Mouse (Mus musculus): ENCODE measurements around the gene Gja8. TPM values are rescaled to one million over a fixed set of nuclear protein-coding genes. Genes with fewer than 3 reads are reported as not detected.
A peak's percentile ranks its signal among the peaks of the same experiment; 100 is the strongest.

Gja8 gene
- total RNA-seq (2021): not detected
- long read RNA-seq, experiment 1: 0 reads
- long read RNA-seq, experiment 2: 0 reads

DNA sequence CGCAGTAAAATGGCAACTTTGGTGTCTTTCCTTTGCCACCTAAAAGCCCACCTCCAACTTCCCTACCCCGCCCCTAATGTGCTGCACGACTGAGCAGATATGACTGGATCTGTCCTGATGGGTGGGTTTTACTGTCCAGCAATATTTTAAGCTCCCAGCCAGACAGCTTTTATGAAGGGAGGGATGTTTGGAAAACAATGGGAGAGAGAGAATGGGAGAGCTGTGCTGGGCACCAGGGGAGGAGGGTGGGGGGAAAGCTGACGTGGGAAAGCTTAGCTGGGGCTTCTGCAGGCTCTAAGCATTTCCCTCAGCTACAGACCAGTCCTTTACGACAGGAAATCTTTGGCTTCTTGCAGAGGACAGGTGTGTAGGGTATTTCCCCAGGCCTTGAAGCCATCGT lies at the start of gene Gja8:
Gja8 (minus strand) TSS at position 101 of the 400 bp plus-strand sequence.
- no peak for DNase-seq (ENCODE audit: low spot score in 2 of 2)

DNA sequence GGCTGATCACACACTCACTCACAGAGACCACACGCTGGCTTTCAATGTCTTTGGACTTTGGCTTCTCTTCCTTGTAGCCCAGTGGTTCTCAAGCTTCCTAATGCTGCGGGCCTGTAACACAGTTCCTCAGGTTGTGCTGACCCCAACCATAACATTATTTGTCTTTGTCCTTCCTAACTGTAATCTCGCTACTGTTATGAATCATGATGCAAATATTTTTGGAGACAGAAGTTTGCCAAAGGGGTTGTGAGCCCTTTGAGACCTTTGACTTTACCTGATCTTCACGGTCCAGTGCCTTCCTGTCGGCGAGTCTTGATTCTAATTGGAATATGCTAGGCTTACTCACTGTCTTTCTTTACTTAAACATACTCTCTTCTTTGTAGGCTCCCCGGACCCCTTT lies 48.6 kb upstream of the Gja8 start:
- no peak for DNase-seq (ENCODE audit: low spot score in 2 of 2)

DNA sequence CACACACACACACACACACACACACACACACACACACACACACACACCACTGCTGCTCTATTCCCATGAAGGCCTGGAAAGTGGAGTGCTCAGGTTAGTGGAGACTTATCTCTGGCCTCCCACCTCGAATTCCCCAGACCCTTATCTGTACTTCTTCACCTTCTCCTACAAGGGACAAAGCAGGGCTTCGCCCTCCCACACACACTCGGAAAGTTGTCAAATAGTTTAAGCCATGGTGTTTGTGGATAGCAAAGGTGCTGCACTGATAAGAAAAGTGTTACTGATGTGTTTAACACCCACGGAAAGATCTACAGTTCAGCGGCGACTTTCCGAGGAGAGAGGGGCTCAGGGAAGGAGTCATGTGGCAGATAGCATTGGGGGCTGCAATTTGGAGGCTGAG lies 45.2 kb upstream of the Gja8 start:
- DNase-seq (ENCODE audit: low spot score in 2 of 2): no peak

DNA sequence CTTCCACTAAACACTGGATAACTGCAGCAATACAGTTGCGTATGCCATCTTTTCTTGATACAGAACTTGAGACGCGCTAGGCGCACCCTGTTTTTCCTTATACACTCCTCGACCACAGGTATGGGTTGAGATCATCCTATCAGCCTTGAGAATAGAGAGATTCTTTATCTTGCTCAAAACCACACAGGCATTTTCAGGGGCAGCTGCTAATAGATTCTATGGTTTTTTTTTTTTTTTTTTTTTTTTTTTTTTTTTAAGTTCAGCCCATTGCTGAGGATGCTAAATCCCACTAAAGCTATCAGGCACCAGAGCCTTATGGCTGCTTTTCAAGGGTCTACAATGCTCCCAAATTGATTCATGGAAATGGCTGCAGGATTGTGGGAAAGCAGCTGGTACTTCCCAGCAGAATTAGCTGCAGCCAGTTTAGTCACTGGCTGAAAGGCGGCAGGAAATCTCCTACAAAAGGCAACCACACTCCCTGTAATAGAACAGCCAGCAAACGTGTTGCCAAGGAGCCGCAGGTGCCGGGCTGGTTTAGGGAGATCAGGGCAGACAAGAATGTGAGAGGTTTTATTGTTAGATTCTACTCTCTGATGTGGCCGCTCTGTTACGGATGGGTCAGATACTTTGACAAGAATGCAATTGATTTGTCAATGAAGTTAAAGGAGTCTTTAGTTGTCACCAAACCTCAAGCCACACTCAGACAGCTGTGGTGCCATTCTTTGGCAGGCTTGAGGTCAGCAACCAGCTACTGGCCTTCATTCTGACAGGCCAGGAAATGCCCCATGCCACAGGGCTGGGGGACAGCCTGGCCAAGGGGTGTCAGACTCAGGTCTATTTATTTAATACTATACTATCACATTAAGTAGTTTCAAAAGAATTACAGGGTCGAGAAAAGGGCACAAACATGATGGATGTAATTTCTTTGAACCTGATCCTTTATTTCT lies 37.5 kb upstream of the Gja8 start:
- no peak for DNase-seq (ENCODE audit: low spot score in 2 of 2)

GRCm38 (mm10) chr3:96960597-96960996 lies 34.8 kb upstream of the Gja8 start:
- DNase-seq (ENCODE audit: low spot score in 2 of 2): no peak

DNA sequence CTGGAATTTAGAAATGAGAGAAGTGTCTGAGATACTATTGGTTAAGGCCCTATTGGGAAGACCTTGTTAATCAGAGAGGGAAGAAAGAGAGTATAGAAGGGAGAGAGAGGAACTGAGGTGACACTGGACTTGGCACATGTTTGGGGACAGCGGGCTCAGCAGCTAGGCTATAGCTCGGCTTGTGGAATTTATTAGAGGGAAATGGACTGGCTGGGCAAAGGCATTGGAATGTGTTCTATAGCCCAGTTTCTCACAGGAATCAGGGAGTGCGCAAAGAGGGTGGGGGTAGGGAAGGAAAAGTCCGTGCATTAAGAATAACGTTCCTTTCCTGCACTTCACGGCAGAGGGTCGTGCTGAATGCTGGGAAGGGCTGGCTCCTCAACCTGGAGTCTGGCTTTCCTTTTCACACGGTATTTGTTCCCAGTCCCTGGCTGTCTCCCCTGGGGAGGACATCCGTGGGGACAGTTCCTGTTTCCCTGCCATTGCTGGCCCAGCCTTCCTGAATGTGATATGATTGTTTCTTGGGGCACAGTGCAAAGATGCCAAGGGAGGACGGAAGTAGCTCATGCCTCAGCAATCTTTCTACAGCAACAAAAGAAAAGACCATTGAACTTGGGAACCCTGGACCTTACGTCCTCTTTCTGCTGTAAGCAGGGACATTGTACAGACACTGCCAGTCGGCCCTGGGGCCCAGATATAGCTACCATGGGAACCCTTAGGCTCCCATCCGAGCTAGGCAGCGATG lies 27.8 kb upstream of the Gja8 start:
- DNase-seq (ENCODE audit: low spot score in 2 of 2): no peak

DNA sequence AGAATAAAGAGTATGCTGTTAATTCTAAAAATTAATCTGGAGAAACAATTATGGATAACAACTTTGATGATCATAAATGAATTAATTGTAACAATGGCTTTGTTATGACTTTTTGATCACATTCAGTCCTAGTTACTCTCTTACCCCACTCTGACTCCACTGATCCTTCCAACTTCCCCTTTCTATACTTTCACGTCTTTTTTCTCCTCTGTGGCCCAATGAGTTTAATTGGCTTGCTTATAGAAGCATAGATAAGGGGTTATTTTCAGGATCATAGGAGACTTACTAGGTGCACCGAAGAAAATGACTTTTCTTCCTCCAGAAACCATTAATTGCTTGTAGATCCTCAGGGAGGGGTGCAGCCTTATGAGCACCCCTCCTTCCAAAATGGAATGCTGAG lies 16.9 kb upstream of the Gja8 start:
- no peak for DNase-seq (ENCODE audit: low spot score in 2 of 2)

GRCm38 (mm10) chr3:96938738-96939137 lies 12.9 kb upstream of the Gja8 start:
- peak; percentile 90 to 91 for DNase-seq (ENCODE audit: low spot score in 2 of 2)

GRCm38 (mm10) chr3:96937606-96938005 lies 11.8 kb upstream of the Gja8 start:
- no peak for DNase-seq (ENCODE audit: low spot score in 2 of 2)

GRCm38 (mm10) chr3:96936241-96936640 lies 10.4 kb upstream of the Gja8 start:
- DNase-seq (ENCODE audit: low spot score in 2 of 2): no peak

DNA sequence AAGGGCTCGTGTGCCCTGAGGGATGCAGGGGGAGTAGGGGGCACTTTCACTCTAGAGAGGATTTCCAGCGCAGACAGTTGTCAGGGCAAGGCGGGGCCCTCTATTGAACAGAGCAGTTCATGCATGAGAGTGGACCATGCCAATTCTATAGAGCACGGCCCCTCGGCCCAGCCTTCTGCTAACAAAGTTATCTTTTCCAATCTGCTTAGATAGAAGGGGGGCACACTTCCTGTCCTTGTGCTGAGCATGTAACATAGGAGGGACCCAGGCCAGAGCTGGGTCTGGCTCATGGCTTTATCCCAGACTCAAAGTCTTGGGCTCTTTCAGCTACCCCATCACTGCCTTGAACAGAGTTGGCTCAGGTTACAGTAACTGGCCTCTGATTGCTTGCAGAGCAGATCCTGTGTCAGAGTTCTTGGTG lies 5.5 kb upstream of the Gja8 start:
- no peak for DNase-seq (ENCODE audit: low spot score in 2 of 2)

DNA sequence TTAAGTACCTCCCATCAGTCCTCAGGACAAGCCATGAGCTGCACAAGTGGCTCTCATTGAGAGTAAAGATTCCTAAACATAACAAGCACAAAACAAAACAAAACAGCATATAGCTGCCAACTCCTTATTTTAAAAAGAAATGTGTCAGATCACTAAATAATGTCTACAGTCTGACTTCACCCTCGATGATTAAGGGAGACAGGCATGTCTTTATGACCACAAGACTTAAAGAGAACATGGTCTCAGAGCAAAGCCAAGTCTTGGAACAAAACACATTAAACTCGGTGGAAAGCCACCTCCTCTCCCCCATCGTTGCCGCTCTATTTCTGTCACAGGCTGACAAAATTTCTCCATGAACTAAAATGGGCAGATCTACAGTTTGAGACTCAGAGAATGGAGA lies 1.2 kb downstream of the Gja8 start:
- DNase-seq (ENCODE audit: low spot score in 2 of 2): no peak

DNA sequence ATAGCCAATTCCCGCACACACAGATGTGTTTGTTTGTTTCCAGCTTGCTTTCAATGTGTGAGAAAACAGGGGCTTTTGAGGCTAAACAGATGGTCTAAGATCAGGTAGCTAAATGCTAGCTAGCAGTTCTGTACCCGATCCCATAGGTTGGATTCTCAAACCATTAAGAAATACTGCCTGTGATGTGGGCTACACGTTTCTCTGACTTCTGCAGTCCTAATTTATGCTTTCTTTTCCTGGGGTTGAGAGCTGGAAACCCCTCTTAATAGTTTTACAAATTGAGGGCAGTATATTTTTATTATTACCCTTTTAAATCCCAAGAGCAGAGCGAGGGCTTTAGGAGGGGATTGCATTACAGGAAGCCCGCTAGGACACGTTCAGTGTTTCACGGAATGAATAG lies 4.8 kb downstream of the Gja8 start:
- DNase-seq (ENCODE audit: low spot score in 2 of 2): no peak

- DNase-seq (ENCODE audit: low spot score in 2 of 2): no peak
Measured at GRCm38 (mm10) chr3:96905592-96905991, 20.2 kb downstream of the Gja8 start.

GRCm38 (mm10) chr3:96904851-96905541 lies 20.8 kb downstream of the Gja8 start, which contains the start of gene Gpr89:
Gene Gpr89, minus strand, starts transcription at chr3:96905346.
- DNase-seq (ENCODE audit: low spot score in 2 of 2): peak; percentile 95 to 96

DNA sequence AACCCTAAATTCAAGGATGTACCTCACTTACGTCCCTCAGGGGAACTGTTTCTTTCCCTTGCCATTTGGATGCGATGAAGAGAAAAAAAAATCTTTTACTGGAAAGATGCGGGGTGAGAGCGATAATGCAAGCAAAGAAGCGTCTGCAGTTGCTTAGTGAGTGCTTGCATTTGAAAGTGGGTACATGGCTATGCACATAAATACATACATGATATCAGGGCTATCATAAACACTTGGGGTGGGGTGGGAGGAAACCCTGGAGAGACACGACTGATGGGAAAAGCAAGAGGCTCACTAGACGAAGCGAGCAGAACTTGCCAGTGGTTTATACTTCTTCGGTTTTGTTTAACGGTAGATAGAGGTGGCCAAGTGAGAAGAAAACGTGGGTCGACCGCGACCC lies 21.4 kb downstream of the Gja8 start, which contains the start of gene Gja5:
Gja5 (plus strand) TSS at position 301 of the 400 bp plus-strand sequence.
- no peak for DNase-seq (ENCODE audit: low spot score in 2 of 2)

DNA sequence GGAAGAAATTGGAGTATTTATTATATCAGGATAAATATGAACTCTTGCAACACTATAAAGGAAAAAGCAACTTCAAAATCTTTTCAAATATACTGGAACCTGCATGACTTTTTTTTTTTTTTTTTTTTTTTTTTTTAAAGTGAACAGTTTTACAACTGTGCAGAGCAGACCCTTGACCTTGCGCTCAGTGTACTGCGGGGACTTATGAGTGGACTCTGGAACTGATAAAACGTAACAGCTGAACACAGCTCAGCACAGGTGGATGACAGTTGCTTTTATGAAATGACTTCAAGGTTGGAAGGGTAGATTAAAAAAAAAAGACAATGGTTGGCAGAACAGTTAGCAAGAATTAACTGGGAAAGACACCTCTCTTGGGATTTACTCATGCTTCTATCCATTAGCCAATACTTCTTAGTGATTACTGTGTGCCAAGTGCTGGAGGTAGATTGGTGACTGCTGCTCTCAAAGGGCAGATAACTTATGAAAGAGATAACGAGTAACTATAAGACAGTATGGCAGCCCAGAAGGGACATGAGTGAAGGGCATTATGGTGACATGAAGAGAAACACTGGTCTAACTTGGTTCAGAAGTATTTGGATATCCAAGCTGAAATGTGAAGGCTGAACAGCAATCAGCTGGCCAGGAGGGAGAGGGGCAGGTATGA lies 23.4 kb downstream of the Gja8 start:
- no peak for DNase-seq (ENCODE audit: low spot score in 2 of 2)

DNA sequence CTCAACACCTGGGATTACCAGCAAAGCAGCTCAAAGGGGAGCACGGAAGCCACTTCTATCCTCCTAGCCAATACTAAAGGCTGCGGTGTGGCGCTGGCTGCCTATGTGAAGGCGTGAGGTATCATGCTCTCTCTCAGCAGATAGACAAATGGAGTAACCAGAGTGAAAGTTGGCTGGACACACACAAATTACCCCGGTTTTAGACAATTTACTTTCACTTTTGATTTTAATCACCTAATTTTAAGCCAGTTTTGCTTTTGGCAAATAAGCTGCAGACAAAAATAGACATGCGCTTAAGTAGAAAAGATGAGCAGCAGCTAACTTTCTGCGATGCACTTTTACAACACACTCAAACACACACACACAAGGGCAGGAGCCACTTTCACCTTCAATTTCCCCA lies 42.1 kb downstream of the Gja8 start:
- DNase-seq (ENCODE audit: low spot score in 2 of 2): no peak

DNA sequence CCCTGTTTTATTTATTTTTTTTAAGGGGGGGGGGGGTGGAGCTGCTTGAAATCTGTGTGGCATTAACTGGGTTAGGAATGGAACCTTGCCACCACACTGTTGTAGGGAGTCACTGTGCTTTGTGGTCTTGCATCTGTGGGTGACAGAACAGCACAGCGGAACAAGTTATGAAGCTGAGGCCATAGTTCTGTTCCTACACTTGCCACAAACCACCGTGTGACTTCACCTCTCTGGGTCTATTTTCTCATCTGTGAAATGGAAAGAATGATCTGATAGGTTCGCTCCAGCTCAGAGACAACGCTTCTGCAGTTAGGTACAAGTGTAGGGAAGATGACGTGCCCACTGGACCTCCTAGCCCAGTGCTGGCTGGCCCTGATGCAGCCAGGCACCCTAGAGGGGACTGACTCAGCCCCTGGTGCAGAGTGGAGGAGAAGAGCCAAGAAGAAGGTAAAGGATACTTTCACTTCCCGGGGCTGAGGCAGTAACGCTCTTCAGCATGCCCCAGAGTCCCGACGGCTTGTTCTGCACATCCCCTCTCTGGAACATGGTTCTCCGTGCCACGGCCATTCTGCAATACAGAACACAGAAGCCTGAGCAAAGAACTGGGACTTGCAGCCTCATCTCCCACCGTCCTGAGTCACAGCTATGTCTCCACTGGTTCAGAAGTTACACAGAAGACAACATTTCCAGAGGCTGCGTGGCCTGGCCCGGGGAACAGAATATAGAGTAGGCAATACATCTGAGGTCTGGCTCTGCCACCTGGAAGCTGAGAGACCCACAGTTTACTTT lies 43.6 kb downstream of the Gja8 start:
- no peak for DNase-seq (ENCODE audit: low spot score in 2 of 2)

- DNase-seq (ENCODE audit: low spot score in 2 of 2): no peak
Measured at GRCm38 (mm10) chr3:96881557-96881956, 44.3 kb downstream of the Gja8 start.
